Mouse (Mus musculus): Measurements from ENCODE around the gene Ticrr.

DNA sequence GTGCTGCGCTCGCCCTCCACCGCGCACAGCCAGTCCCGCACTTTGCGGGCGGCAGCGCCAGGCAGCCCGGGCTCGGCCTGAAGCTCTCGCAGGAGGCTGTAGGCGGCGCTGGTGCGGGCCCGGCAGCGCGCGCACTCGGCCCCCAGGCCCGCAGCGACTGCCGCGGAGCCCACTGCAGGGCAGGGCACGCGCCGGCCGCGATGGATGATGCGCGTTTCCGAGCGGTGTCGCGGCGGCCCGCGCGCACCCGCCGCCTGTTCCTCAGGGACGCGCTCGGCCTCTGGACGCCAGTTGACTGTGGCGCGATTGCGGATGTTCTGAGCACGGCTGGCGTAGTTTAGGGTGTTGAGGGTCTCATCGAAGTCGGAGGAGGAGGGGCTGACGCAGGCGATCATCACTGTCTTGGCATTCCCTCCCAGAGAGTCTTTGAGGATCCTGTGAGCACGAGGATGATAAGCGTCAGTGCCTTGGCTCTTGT lies 50.2 kb downstream of the Ticrr start:
- no peak for TF ChIP-seq POLR2A (IDR thresholded peaks at IDR 0.05; ENCODE audit: borderline replicate concordance, control insufficient read depth, low read depth, low read length)
- no peak for TF ChIP-seq CTCF (IDR thresholded peaks at IDR 0.05; ENCODE audit: control insufficient read depth, insufficient read depth, low read length)
